Mouse (Mus musculus) cortical plate, adult 2 months (tissue): ENCODE results near the gene Megf6.

Experiments used
- CTCF ChIP-seq: fragments of 200-500 bp; IDR thresholded peaks from 2 replicates; pipeline ENCODE4 v1.5.1; 2011; ENCODE audit warnings: mild to moderate bottlenecking, control low read depth, low read length; ENCODE audit not compliant: insufficient read depth; ENCODE audit errors: extremely low read depth
- POLR2A ChIP-seq: fragments of 200-500 bp; IDR thresholded peaks from 2 replicates; pipeline ENCODE4 v1.6.1; 2011; ENCODE audit warnings: mild to moderate bottlenecking, low read length, control low read depth; ENCODE audit not compliant: insufficient read depth; ENCODE audit errors: extremely low read depth

DNA sequence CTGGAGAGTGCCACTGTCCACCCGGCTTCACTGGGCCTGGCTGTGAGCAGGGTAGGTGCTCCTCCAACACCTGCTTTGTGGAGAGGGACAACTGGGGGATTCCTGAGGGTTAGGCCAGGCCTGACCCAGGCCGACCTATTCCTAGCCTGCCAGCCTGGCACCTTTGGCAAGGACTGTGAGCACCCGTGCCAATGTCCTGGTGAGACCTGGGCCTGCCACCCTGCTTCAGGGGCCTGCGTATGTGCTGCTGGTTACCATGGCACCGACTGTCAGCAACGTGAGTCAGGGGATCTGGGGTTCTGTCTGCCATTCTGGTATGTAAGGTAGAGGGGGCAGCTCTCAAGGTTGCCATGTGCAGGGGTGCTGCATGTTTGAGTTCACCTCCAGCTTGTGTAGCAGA, 97.0 kb downstream of the Megf6 start:
- TF ChIP-seq CTCF, result no peak
- TF ChIP-seq POLR2A, result no peak
